Mouse (Mus musculus) lung, postnatal 0 days (tissue): ENCODE results near the gene Tuba1c. TPM values are rescaled to one million over a fixed set of nuclear protein-coding genes. Genes with fewer than 3 reads are reported as not detected.

ENCODE experiments used
- ATAC-seq: fragments of 200-750 bp; cut with Nextera tagmentation; 2 replicates; pipeline ENCODE4 v1.8.0; 2017; ENCODE audit warnings: moderate library complexity
- DNase-seq: peaks from one replicate; pipeline ENCODE4 v3.0.0-alpha.2; 2016; ENCODE audit warnings: low spot score
- H3K27ac ChIP-seq: fragments of 300-500 bp; sonication (generic); 2 replicates; pipeline ENCODE4 v1.5.1; 2014; ENCODE audit warnings: antibody characterized with exemption, mild to moderate bottlenecking, low read length, mixed read lengths
- H3K27me3 ChIP-seq: fragments of 300-500 bp; sonication (generic); replicated peaks from 2 replicates; pipeline ENCODE4 v1.6.1; 2014; ENCODE audit warnings: low read length, mixed read lengths; ENCODE audit not compliant: insufficient read depth
- H3K36me3 ChIP-seq: fragments of 300-500 bp; sonication (generic); 2 replicates; pipeline ENCODE4 v1.6.1; 2014; ENCODE audit warnings: low read length, mixed read lengths; ENCODE audit not compliant: insufficient read depth
- H3K4me1 ChIP-seq: fragments of 300-500 bp; sonication (generic); 2 replicates; pipeline ENCODE4 v1.6.1; 2014; ENCODE audit warnings: antibody characterized with exemption, low read depth, low read length, mixed read lengths; ENCODE audit not compliant: insufficient read depth
- H3K4me2 ChIP-seq: fragments of 300-500 bp; sonication (generic); replicated peaks from 2 replicates; pipeline ENCODE4 v1.6.1; 2014; ENCODE audit warnings: low read depth, mild to moderate bottlenecking, low read length, moderate library complexity, mixed read lengths
- H3K4me3 ChIP-seq: fragments of 300-500 bp; sonication (generic); 2 replicates; pipeline ENCODE4 v1.5.1; 2014; ENCODE audit warnings: low read depth, low read length
- H3K9ac ChIP-seq: fragments of 300-500 bp; sonication (generic); replicated peaks from 2 replicates; pipeline ENCODE4 v1.6.1; 2014; ENCODE audit warnings: low read depth, mild to moderate bottlenecking
- H3K9me3 ChIP-seq: fragments of 300-500 bp; sonication (generic); 2 replicates; pipeline ENCODE4 v1.6.1; 2016; ENCODE audit warnings: low read length, mixed read lengths
- CTCF ChIP-seq: IDR thresholded peaks from 2 replicates; pipeline ENCODE4 v1.5.1; 2016; ENCODE audit warnings: antibody characterized with exemption, mild to moderate bottlenecking
- EP300 ChIP-seq: IDR thresholded peaks from 2 replicates; pipeline ENCODE4 v1.6.1; 2016; ENCODE audit warnings: antibody characterized with exemption, mild to moderate bottlenecking, control low read depth
- WGBS: fragments of 180-500 bp; shearing (Covaris S2); extraction: QIAGEN DNeasy Blood & Tissue Kit; methylation state at CpG from one replicate; pipeline ENCODE4 v1.1.7; 2014; 5-methylcytosine and 5-hydroxymethylcytosine counted together
- polyA plus RNA-seq: library from polyadenylated mRNA; unstranded; fragments of >200 nt; fragmentation: Nextera tagmentation; extraction: Ambion mirVana; gene quantifications from 2 replicates; pipeline ENCODE4 v1.2.1, GENCODE M21; 2015

Tuba1c gene
- polyA plus RNA-seq, 1 experiment from 2014 or later, result 45.1 TPM

DNA sequence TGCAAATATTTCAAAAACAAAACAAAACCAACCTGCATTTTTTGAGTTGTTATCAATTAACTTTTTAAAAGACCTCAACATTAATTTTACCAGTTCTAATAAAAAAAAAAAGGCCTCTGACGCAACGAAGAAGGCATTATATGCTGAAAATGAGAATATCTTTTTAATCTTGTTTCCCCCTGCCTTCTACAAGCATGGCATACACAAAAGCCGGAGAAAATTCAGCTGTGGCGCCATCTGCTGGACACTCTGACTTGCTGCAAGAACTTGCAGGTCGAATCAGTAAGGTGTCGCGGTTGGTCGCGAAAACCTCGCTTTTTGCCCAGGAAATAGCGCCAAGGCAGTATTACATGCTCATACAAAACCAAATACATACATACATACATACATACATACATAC, 35.8 kb upstream of the Tuba1c start:
- Histone ChIP-seq H3K9ac (no peak overlapping the region), H3K4me2 (peak overlapping the region; percentile 51; the same call in 1 of the 2 replicates), H3K27ac (peak overlapping the region; percentile 94), H3K4me1 (peaks cover 5% of the 10 kb centered on the region; the same call in 1 of the 2 replicates), H3K36me3 (no peaks in the 10 kb centered on the region), H3K4me3 (peak overlapping the region; percentile 32; the same call in 1 of the 2 replicates), H3K9me3 (no peaks in the 10 kb centered on the region), H3K27me3 (no peaks in the 10 kb centered on the region)
- TF ChIP-seq EP300 (peak; percentile 49), CTCF (peak; percentile 94)
- ATAC-seq, result peak; percentile 38
- under 1% methylated on average over 11 of the region's 11 CpGs for WGBS
- peak; percentile 95 for DNase-seq

DNA sequence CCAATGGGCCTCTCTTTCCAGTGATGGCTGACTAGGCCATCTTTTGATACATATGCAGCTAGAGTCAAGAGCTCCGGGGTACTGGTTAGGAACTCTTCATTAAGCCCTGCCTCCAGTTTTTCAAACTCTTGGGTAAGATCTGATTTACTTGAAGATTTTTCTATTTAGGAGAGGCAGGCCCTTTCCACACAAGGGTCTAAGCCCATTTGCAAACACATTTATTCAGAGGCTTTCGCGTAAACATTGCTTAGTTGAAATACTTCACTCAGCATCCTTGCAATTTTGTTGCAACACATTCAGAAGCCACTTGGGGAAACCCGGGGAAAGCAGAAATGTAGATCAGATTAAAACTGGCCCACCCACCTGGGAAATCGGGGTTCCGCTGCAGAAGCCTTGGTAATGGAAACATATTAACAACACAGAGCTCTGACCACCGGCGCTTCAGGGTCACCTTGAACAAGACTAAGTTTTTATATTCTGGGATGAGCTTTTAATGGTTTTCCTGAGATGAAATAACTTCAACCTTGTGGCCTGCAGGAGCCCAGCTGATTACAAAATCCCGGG, 34.7 kb upstream of the Tuba1c start:
- no peak for ATAC-seq
- Histone ChIP-seq H3K4me2 (no peak overlapping the region), H3K36me3 (no peaks in the 10 kb centered on the region), H3K27me3 (no peaks in the 10 kb centered on the region), H3K4me1 (peaks cover 5% of the 10 kb centered on the region; the same call in 1 of the 2 replicates), H3K4me3 (no peak overlapping the region), H3K9me3 (no peaks in the 10 kb centered on the region), H3K27ac (no peak overlapping the region), H3K9ac (no peak overlapping the region)
- no peak for DNase-seq
- WGBS, result 83% methylated on average over 9 of the region's 9 CpGs
- TF ChIP-seq CTCF, result no peak
- no peak for TF ChIP-seq EP300

DNA sequence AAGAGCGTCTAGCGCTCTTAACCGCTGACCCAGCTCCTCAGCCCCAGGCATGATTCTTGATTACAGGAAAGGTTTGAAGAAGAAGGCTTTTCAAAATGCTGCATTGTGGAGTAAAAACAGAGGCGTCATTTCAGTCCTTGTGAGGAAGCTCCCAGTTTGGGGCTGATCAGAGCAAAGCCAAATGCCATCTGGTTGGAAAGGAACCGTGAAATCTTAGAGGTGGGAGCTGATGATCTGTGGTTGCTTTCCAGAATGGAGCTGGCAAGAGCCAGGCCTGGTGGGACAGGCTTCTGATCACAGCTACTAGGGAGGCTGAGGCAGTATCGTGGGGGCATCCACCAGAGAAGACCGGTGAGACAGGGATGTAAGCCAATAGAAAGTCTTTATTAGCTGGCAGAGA, 32.9 kb upstream of the Tuba1c start:
- peaks cover 10% of the 10 kb centered on the region; the same call in 1 of the 2 replicates for H3K4me1 ChIP-seq
- H3K9me3 ChIP-seq, result no peaks in the 10 kb centered on the region
- H3K27me3 ChIP-seq, result no peaks in the 10 kb centered on the region
- DNase-seq (no peak), ATAC-seq (no peak)
- no peak overlapping the region for H3K27ac ChIP-seq
- no peak overlapping the region for H3K4me3 ChIP-seq
- no peak overlapping the region for H3K4me2 ChIP-seq
- H3K36me3 ChIP-seq, result no peaks in the 10 kb centered on the region
- TF ChIP-seq CTCF, result no peak
- TF ChIP-seq EP300, result no peak
- 80% methylated on average over 7 of the region's 7 CpGs for WGBS
- no peak overlapping the region for H3K9ac ChIP-seq

GRCm38 (mm10) chr15:98997938-98998774, 31.5 kb upstream of the Tuba1c start:
- Histone ChIP-seq H3K9ac (no peak overlapping the region), H3K4me2 (no peak overlapping the region), H3K36me3 (no peaks in the 10 kb centered on the region), H3K4me3 (no peak overlapping the region), H3K4me1 (0 out of 2 replicates have a peak, but pooled peaks cover 6% of the 10 kb centered on the region), H3K27me3 (no peaks in the 10 kb centered on the region), H3K9me3 (no peaks in the 10 kb centered on the region), H3K27ac (no peak overlapping the region)
- no peak for TF ChIP-seq CTCF
- TF ChIP-seq EP300, result peak; percentile 62; the same call in 1 of the 2 replicates
- WGBS, result 19% methylated on average over 13 of the region's 13 CpGs
- ATAC-seq, result peak; percentile 52
- DNase-seq, result peak; percentile 63

DNA sequence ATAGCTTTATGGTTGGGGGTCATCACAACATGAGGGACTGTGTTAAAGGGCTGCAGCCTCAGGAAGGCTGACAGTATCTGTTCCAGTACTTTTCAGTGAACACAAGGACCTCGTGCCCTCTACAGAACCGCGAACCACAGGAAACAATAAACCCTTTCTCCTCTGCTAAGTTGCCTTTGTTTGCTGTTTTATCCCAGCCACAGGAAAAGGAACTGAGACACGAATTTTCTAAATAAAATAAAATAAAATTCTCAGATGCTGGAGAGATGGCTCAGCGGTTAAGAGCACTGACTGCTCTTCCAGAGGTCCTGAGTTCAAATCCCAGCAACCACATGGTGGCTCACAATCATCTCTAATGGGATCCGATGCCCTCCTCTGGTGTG, 30.9 kb upstream of the Tuba1c start:
- no peaks in the 10 kb centered on the region for H3K27me3 ChIP-seq
- DNase-seq (peak; percentile 4), ATAC-seq (no peak)
- H3K27ac ChIP-seq, result no peak overlapping the region
- H3K4me1 ChIP-seq, result 0 out of 2 replicates have a peak, but pooled peaks cover 6% of the 10 kb centered on the region
- no peak overlapping the region for H3K9ac ChIP-seq
- H3K4me3 ChIP-seq, result no peak overlapping the region
- WGBS, result 30% methylated on average over 6 of the region's 6 CpGs
- TF ChIP-seq EP300 (no peak), CTCF (no peak)
- H3K9me3 ChIP-seq, result no peaks in the 10 kb centered on the region
- no peak overlapping the region for H3K4me2 ChIP-seq
- H3K36me3 ChIP-seq, result no peaks in the 10 kb centered on the region

DNA sequence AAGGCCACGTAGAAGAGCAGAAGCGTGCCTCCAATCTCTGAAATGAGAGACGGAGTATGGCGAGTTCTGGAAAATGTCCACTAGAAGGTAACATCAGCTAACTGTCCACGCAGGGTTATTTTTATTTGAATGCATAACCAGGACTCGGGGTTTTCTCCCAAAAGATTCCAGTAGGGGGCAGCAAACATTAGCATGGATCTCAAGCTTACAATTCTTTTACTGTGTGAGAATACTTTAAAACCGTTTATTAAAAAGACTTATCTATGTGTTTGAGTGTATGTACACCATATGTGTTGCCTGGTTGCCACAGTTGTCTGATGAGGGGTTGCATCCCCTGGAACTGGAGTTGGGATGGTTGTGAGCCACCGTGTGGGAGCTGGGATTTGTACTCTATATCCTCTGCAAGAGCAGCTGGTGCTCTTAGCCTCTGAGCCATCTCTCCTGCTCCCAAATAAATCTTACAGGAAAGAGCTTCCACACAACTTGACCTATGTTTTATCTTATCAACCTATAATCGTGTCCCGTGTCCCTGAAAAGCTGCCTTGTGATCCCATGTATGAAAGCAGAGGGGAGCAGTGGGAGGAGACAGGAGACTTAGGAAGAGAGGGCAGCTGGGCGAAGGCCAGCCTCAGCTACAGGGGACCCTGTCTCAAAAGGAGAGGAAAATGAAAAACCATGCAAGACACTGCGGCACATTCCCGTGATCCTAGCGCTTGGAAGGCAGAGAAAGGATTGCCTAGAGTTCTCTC, 29.0 kb upstream of the Tuba1c start:
- Histone ChIP-seq H3K4me3 (no peak overlapping the region), H3K9ac (no peak overlapping the region), H3K4me1 (0 out of 2 replicates have a peak, but pooled peaks cover 6% of the 10 kb centered on the region), H3K9me3 (no peaks in the 10 kb centered on the region), H3K36me3 (no peaks in the 10 kb centered on the region), H3K27me3 (no peaks in the 10 kb centered on the region), H3K4me2 (peak overlapping the region; percentile 49; the same call in 1 of the 2 replicates), H3K27ac (no peak overlapping the region)
- 41% methylated on average over 14 of the region's 14 CpGs for WGBS
- DNase-seq (peak; percentile 72), ATAC-seq (no peak)
- TF ChIP-seq CTCF (peak; percentile 70), EP300 (no peak)
